Mouse (Mus musculus): ENCODE results near the gene Vmn1r139. TPM values are rescaled to one million over a fixed set of nuclear protein-coding genes. Genes with fewer than 3 reads are reported as not detected.
"Not testable (repeated sequence)": the region's sequence is repeated elsewhere in the genome, so short reads cannot be mapped to it uniquely, and the experiment has no call there.

Gene Vmn1r139
- polyA plus RNA-seq (2014; fragmentation: Nextera tagmentation; extraction: Ambion mirVana): not detected in 2 replicates

GRCm38 (mm10) chr7:22068757-22069156, at the start of gene Vmn1r139:
Gene Vmn1r139 (plus strand): TSS chr7:22069057.
- not testable (repeated sequence) for H3K4me3 ChIP-seq (replicated peaks; ENCODE audit: low read depth, low read length); DNase-seq; H3K4me2 ChIP-seq (ENCODE audit: low read length); H3K27ac ChIP-seq (replicated peaks; ENCODE audit: low read depth, low read length); H3K27me3 ChIP-seq (ENCODE audit: control insufficient read depth, insufficient read depth, low read length); H3K36me3 ChIP-seq (ENCODE audit: control insufficient read depth, insufficient read depth, low read length); H3K4me1 ChIP-seq (ENCODE audit: control insufficient read depth, insufficient read depth, low read length); H3K9ac ChIP-seq (replicated peaks; ENCODE audit: low read length); ATAC-seq (ENCODE audit: low FRiP score, low TSS enrichment); H3K9me3 ChIP-seq (ENCODE audit: control insufficient read depth, low read length)
- no CpG with 5 or more reads among the region's 7 CpGs for WGBS

DNA sequence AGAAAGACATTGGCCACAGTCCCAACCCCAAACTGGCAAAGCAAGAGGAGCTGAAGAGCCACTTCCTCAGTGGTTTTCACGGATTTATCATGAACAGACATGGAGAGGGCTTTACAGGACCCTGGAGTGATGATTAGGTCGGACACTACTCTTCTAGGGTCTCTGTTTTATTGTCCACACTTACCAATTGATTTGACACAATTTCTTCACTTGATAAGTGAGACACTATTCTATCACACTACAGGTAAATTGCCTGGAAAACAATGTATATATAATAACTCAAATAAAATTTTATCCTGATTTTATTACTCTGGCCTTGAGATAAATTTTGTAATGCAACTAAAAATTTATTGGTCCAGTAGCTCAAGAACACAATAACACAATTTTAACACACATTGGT, 40.1 kb upstream of the Vmn1r139 start, which contains the start of gene Vmn1r138:
Gene Vmn1r138, minus strand, starts transcription at position 101 of the 400 bp plus-strand sequence.
- H3K4me3 ChIP-seq (replicated peaks; ENCODE audit: low read depth, low read length); ATAC-seq (ENCODE audit: low FRiP score, low TSS enrichment); H3K36me3 ChIP-seq (ENCODE audit: control insufficient read depth, insufficient read depth, low read length); DNase-seq; H3K4me2 ChIP-seq (ENCODE audit: low read length); H3K27me3 ChIP-seq (ENCODE audit: control insufficient read depth, insufficient read depth, low read length); H3K27ac ChIP-seq (replicated peaks; ENCODE audit: low read depth, low read length); H3K9me3 ChIP-seq (ENCODE audit: control insufficient read depth, low read length); H3K9ac ChIP-seq (replicated peaks; ENCODE audit: low read length); H3K4me1 ChIP-seq (ENCODE audit: control insufficient read depth, insufficient read depth, low read length): not testable (repeated sequence)
- WGBS: no CpG with 5 or more reads among the region's 2 CpGs

DNA sequence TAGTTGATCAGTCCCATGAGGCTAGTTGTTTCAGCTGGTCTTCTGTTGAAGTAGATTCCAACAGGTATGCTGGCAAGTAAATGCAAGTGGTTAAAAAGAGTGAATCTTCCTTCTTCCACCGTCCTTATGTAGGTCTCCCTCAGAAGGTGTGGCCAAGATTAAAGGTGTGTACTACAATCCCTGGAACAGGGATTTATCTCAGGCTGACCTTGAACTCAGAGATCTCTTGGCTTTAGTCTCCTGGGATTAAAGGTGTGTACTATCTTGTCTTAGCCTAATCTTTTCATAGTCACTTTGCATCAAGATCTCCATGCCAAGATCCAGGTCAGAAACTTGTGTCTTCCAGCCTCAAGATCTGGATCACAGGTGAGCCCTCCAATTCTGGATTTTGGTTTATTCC, 12.7 kb upstream of the Vmn1r139 start, which contains the start of gene Gm6176:
Gene Gm6176, minus strand, starts transcription at position 101 of the 400 bp plus-strand sequence.
- H3K4me3 ChIP-seq (replicated peaks; ENCODE audit: low read depth, low read length); H3K4me1 ChIP-seq (ENCODE audit: control insufficient read depth, insufficient read depth, low read length); H3K27me3 ChIP-seq (ENCODE audit: control insufficient read depth, insufficient read depth, low read length); ATAC-seq (ENCODE audit: low FRiP score, low TSS enrichment); DNase-seq; H3K27ac ChIP-seq (replicated peaks; ENCODE audit: low read depth, low read length); H3K9ac ChIP-seq (replicated peaks; ENCODE audit: low read length); H3K36me3 ChIP-seq (ENCODE audit: control insufficient read depth, insufficient read depth, low read length); H3K4me2 ChIP-seq (ENCODE audit: low read length); H3K9me3 ChIP-seq (ENCODE audit: control insufficient read depth, low read length): not testable (repeated sequence)
- no CpG with 5 or more reads among the region's 1 CpGs for WGBS

DNA sequence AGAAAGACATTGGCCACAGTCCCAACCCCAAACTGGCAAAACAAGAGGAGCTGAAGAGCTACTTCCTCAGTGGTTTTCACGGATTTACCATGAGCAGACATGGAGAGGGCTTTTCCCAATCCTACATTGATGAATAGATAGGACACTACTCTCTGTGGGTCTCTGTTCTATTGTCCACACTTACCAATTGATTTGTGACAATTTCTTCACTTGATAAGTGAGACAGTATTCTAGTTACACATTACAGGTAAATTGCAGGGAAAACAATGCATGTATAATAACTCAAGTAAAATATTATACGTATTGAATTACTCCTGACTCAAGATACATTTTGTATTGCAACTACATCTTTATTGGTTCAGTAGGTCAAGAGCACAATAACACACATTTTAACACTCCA, 49.3 kb downstream of the Vmn1r139 start, which contains the start of gene Gm16451:
Gene Gm16451, minus strand, starts transcription at position 101 of the 400 bp plus-strand sequence.
- H3K9me3 ChIP-seq (ENCODE audit: control insufficient read depth, low read length); H3K27me3 ChIP-seq (ENCODE audit: control insufficient read depth, insufficient read depth, low read length); H3K4me1 ChIP-seq (ENCODE audit: control insufficient read depth, insufficient read depth, low read length); DNase-seq; H3K27ac ChIP-seq (replicated peaks; ENCODE audit: low read depth, low read length); H3K9ac ChIP-seq (replicated peaks; ENCODE audit: low read length); H3K36me3 ChIP-seq (ENCODE audit: control insufficient read depth, insufficient read depth, low read length); H3K4me2 ChIP-seq (ENCODE audit: low read length); ATAC-seq (ENCODE audit: low FRiP score, low TSS enrichment); H3K4me3 ChIP-seq (replicated peaks; ENCODE audit: low read depth, low read length): not testable (repeated sequence)
- no CpG with 5 or more reads among the region's 2 CpGs for WGBS

DNA sequence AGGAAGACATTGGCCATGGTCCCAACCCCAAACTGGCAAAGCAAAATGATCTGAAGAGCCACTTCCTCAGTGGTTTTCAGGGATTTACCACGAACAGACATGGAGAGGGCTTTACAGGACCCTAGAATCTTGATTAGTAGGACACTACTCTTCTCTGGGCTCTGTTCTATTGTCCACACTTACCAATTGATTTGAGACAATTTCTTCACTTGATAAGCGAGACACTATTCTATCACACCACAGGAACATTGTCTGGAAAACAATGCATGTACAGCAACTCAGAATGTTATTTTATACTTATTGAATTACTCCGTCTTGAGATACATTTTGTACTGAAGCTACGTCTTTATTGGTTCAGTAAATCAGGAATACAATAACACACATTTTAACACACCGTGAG, 65.8 kb downstream of the Vmn1r139 start, which contains the start of gene Gm10666:
Gene Gm10666, minus strand, starts transcription at position 101 of the 400 bp plus-strand sequence.
- not testable (repeated sequence) for H3K4me1 ChIP-seq (ENCODE audit: control insufficient read depth, insufficient read depth, low read length); H3K27me3 ChIP-seq (ENCODE audit: control insufficient read depth, insufficient read depth, low read length); H3K27ac ChIP-seq (replicated peaks; ENCODE audit: low read depth, low read length); H3K4me3 ChIP-seq (replicated peaks; ENCODE audit: low read depth, low read length); H3K9me3 ChIP-seq (ENCODE audit: control insufficient read depth, low read length); DNase-seq; H3K4me2 ChIP-seq (ENCODE audit: low read length); ATAC-seq (ENCODE audit: low FRiP score, low TSS enrichment); H3K9ac ChIP-seq (replicated peaks; ENCODE audit: low read length); H3K36me3 ChIP-seq (ENCODE audit: control insufficient read depth, insufficient read depth, low read length)
- no CpG with 5 or more reads among the region's 5 CpGs for WGBS

Other genes with a start within 250 kb of the Vmn1r139 start
- gene Vmn1r135, start 236.7 kb upstream of the Vmn1r139 start, polyA plus RNA-seq (2014; fragmentation: Nextera tagmentation; extraction: Ambion mirVana): not detected in 2 replicates
- not detected in 2 replicates for gene Gm5725, start 224.8 kb upstream of the Vmn1r139 start, polyA plus RNA-seq (2014; fragmentation: Nextera tagmentation; extraction: Ambion mirVana)
- gene Gm5891, start 147.8 kb upstream of the Vmn1r139 start, polyA plus RNA-seq (2014; fragmentation: Nextera tagmentation; extraction: Ambion mirVana): not detected in 2 replicates
- not detected in 2 replicates for gene Vmn1r137, start 74.5 kb upstream of the Vmn1r139 start, polyA plus RNA-seq (2014; fragmentation: Nextera tagmentation; extraction: Ambion mirVana)
- not detected in 2 replicates for gene Vmn1r138, start 40.2 kb upstream of the Vmn1r139 start, polyA plus RNA-seq (2014; fragmentation: Nextera tagmentation; extraction: Ambion mirVana)
- not detected in 2 replicates for gene Gm6176, start 12.8 kb upstream of the Vmn1r139 start, polyA plus RNA-seq (2014; fragmentation: Nextera tagmentation; extraction: Ambion mirVana)
- gene Gm16451, start 49.2 kb downstream of the Vmn1r139 start, polyA plus RNA-seq (2014; fragmentation: Nextera tagmentation; extraction: Ambion mirVana): not detected in 2 replicates
- gene Gm10666, start 65.7 kb downstream of the Vmn1r139 start, polyA plus RNA-seq (2014; fragmentation: Nextera tagmentation; extraction: Ambion mirVana): not detected in 2 replicates
- gene Vmn1r142, start 95.0 kb downstream of the Vmn1r139 start, polyA plus RNA-seq (2014; fragmentation: Nextera tagmentation; extraction: Ambion mirVana): not detected in 2 replicates
- gene Vmn1r143, start 120.3 kb downstream of the Vmn1r139 start, polyA plus RNA-seq (2014; fragmentation: Nextera tagmentation; extraction: Ambion mirVana): not detected in 2 replicates
- not detected in 2 replicates for gene Gm8653, start 132.2 kb downstream of the Vmn1r139 start, polyA plus RNA-seq (2014; fragmentation: Nextera tagmentation; extraction: Ambion mirVana)
- gene Gm8453, start 160.4 kb downstream of the Vmn1r139 start, polyA plus RNA-seq (2014; fragmentation: Nextera tagmentation; extraction: Ambion mirVana): not detected in 2 replicates